Mouse (Mus musculus) neural tube, embryonic 11.5 days (tissue): ENCODE data around the gene Zdhhc11. TPM values are rescaled to one million over a fixed set of nuclear protein-coding genes. Genes with fewer than 3 reads are reported as not detected.

Experiments used
- ATAC-seq: fragments of 200-750 bp; cut with Nextera tagmentation; 2 replicates; pipeline ENCODE4 v1.8.0; 2017; ENCODE audit warnings: moderate number of reproducible peaks, mild to moderate bottlenecking, moderate TSS enrichment, moderate library complexity; ENCODE audit not compliant: insufficient read depth, low FRiP score, low TSS enrichment
- DNase-seq: peaks from one replicate; pipeline ENCODE4 v3.0.0-alpha.2; 2015; ENCODE audit warnings: low spot score
- H3K27ac ChIP-seq: fragments of 300-500 bp; sonication (generic); 2 replicates; pipeline ENCODE4 v1.5.1; 2014; ENCODE audit warnings: low read depth, mild to moderate bottlenecking, low read length
- H3K27me3 ChIP-seq: fragments of 300-500 bp; sonication (generic); 2 replicates; pipeline ENCODE4 v1.6.1; 2014; ENCODE audit warnings: mild to moderate bottlenecking, low read length, mixed read lengths; ENCODE audit not compliant: control insufficient read depth, insufficient read depth
- H3K36me3 ChIP-seq: fragments of 300-500 bp; sonication (generic); 2 replicates; pipeline ENCODE4 v1.6.1; 2014; ENCODE audit warnings: mild to moderate bottlenecking, low read length, moderate library complexity, mixed read lengths; ENCODE audit not compliant: control insufficient read depth, insufficient read depth
- H3K4me1 ChIP-seq: fragments of 300-500 bp; sonication (generic); 2 replicates; pipeline ENCODE4 v1.6.1; 2014; ENCODE audit warnings: low read length, mixed read lengths; ENCODE audit not compliant: control insufficient read depth, insufficient read depth
- H3K4me2 ChIP-seq: fragments of 300-500 bp; sonication (generic); 2 replicates; pipeline ENCODE4 v1.6.1; 2014; ENCODE audit warnings: low read depth, mild to moderate bottlenecking, moderate library complexity
- H3K4me3 ChIP-seq: fragments of 300-500 bp; sonication (generic); 2 replicates; pipeline ENCODE4 v1.5.1; 2014; ENCODE audit warnings: low read depth, low read length
- H3K9ac ChIP-seq: fragments of 300-500 bp; sonication (generic); 2 replicates; pipeline ENCODE4 v1.6.1; 2014; ENCODE audit warnings: mild to moderate bottlenecking, low read length
- H3K9me3 ChIP-seq: fragments of 300-500 bp; sonication (generic); 2 replicates; pipeline ENCODE4 v1.6.1; 2016; ENCODE audit warnings: low read length; ENCODE audit not compliant: control insufficient read depth
- WGBS: fragments of 180-500 bp; shearing (Covaris S2); extraction: QIAGEN DNeasy Blood & Tissue Kit; methylation state at CpG from one replicate; pipeline ENCODE4 v1.1.7; 2014; 5-methylcytosine and 5-hydroxymethylcytosine counted together
- polyA plus RNA-seq: library from polyadenylated mRNA; unstranded; fragments of >200 nt; fragmentation: Nextera tagmentation; extraction: Ambion mirVana; gene quantifications from 2 replicates; pipeline ENCODE4 v1.2.1, GENCODE M21; 2014

The Zdhhc11 gene
- polyA plus RNA-seq: not detected in 2 replicates

GRCm38 (mm10) chr13:73963551-73963950 lies at the start of gene Zdhhc11:
TSS of gene Zdhhc11 (plus strand) at chr13:73963851.
- ATAC-seq: no peak
- Histone ChIP-seq H3K27me3 (no peaks in the 10 kb centered on the region), H3K36me3 (peaks cover 10% of the 10 kb centered on the region), H3K9ac (no peak within 1 kb of the TSS), H3K4me3 (no peak within 1 kb of the TSS), H3K9me3 (no peaks in the 10 kb centered on the region), H3K4me2 (no peak within 1 kb of the TSS), H3K4me1 (no peaks in the 10 kb centered on the region), H3K27ac (no peak within 1 kb of the TSS)
- no peak for DNase-seq
- 83% methylated on average over 5 of the region's 5 CpGs for WGBS

- Histone ChIP-seq H3K4me2 (no peak overlapping the region), H3K4me1 (no peaks in the 10 kb centered on the region), H3K4me3 (no peak overlapping the region), H3K36me3 (peaks cover 9% of the 10 kb centered on the region), H3K9me3 (no peaks in the 10 kb centered on the region), H3K27ac (no peak overlapping the region), H3K27me3 (no peaks in the 10 kb centered on the region), H3K9ac (no peak overlapping the region)
- WGBS: 90% methylated on average over 10 of the region's 10 CpGs
- ATAC-seq (no peak), DNase-seq (no peak)
Measured at GRCm38 (mm10) chr13:73932201-73932600, 31.4 kb upstream of the Zdhhc11 start.

- Histone ChIP-seq H3K9ac (peak overlapping the region; percentile 79), H3K27me3 (no peaks in the 10 kb centered on the region), H3K36me3 (peaks cover 4% of the 10 kb centered on the region), H3K4me3 (peak overlapping the region; percentile 80), H3K27ac (no peak overlapping the region), H3K9me3 (no peaks in the 10 kb centered on the region), H3K4me2 (peak overlapping the region; percentile 80), H3K4me1 (peaks cover 6% of the 10 kb centered on the region; the same call in 1 of the 2 replicates)
- WGBS: 18% methylated on average over 5 of the region's 5 CpGs
- no peak for DNase-seq
- ATAC-seq: peak; percentile 38
Measured at GRCm38 (mm10) chr13:73936938-73937320, 26.7 kb upstream of the Zdhhc11 start.

GRCm38 (mm10) chr13:73937321-73938176 lies 26.1 kb upstream of the Zdhhc11 start, which contains the start of the genes Trip13 and Brd9:
TSS of gene Trip13 (minus strand) at chr13:73937784.
TSS of gene Brd9 (plus strand) at chr13:73937811.
- peaks cover 5% of the 10 kb centered on the region; the same call in 1 of the 2 replicates for H3K36me3 ChIP-seq
- peak within 1 kb of the TSS; percentile 80 for H3K4me2 ChIP-seq
- ATAC-seq (peak; percentile 97), DNase-seq (peak; percentile 94)
- H3K4me1 ChIP-seq: peaks cover 6% of the 10 kb centered on the region; the same call in 1 of the 2 replicates
- H3K9me3 ChIP-seq: no peaks in the 10 kb centered on the region
- peak within 1 kb of the TSS; percentile 62; the same call in 1 of the 2 replicates for H3K27ac ChIP-seq
- peak within 1 kb of the TSS; percentile 80 for H3K4me3 ChIP-seq
- H3K27me3 ChIP-seq: no peaks in the 10 kb centered on the region
- peak within 1 kb of the TSS; percentile 79 for H3K9ac ChIP-seq
- WGBS: under 1% methylated on average over 69 of the region's 82 CpGs

- Histone ChIP-seq H3K4me3 (peak overlapping the region; percentile 80), H3K9ac (peak overlapping the region; percentile 79), H3K4me2 (peak overlapping the region; percentile 53), H3K36me3 (peaks cover 9% of the 10 kb centered on the region), H3K27me3 (no peaks in the 10 kb centered on the region), H3K27ac (0 out of 2 replicates have a peak overlapping the region, but pooled peaks have one; percentile 62), H3K9me3 (no peaks in the 10 kb centered on the region), H3K4me1 (peaks cover 6% of the 10 kb centered on the region; the same call in 1 of the 2 replicates)
- WGBS: 49% methylated on average over 13 of the region's 13 CpGs
- DNase-seq: no peak
- 0 out of 2 replicates have a peak, but pooled peaks have one; percentile 20 for ATAC-seq
Measured at GRCm38 (mm10) chr13:73938177-73938560, 25.5 kb upstream of the Zdhhc11 start.

- ATAC-seq (no peak), DNase-seq (no peak)
- Histone ChIP-seq H3K36me3 (peaks cover 9% of the 10 kb centered on the region), H3K4me3 (no peak overlapping the region), H3K9me3 (no peaks in the 10 kb centered on the region), H3K27me3 (no peaks in the 10 kb centered on the region), H3K9ac (no peak overlapping the region), H3K4me2 (no peak overlapping the region), H3K4me1 (peaks cover 6% of the 10 kb centered on the region; the same call in 1 of the 2 replicates), H3K27ac (no peak overlapping the region)
- 93% methylated on average over 5 of the region's 5 CpGs for WGBS
Measured at GRCm38 (mm10) chr13:73939101-73939500, 24.6 kb upstream of the Zdhhc11 start.

- Histone ChIP-seq H3K4me2 (no peak overlapping the region), H3K36me3 (peaks cover 20% of the 10 kb centered on the region), H3K9ac (no peak overlapping the region), H3K27ac (no peak overlapping the region), H3K4me3 (no peak overlapping the region), H3K9me3 (no peaks in the 10 kb centered on the region), H3K27me3 (no peaks in the 10 kb centered on the region), H3K4me1 (no peaks in the 10 kb centered on the region)
- DNase-seq: no peak
- 93% methylated on average over 9 of the region's 9 CpGs for WGBS
- ATAC-seq: no peak
Measured at GRCm38 (mm10) chr13:73944606-73945005, 19.0 kb upstream of the Zdhhc11 start.

- H3K4me2 ChIP-seq: no peak overlapping the region
- H3K9ac ChIP-seq: no peak overlapping the region
- H3K4me3 ChIP-seq: no peak overlapping the region
- H3K27ac ChIP-seq: no peak overlapping the region
- H3K36me3 ChIP-seq: peaks cover 13% of the 10 kb centered on the region
- H3K9me3 ChIP-seq: no peaks in the 10 kb centered on the region
- no peak for DNase-seq
- no peak for ATAC-seq
- no peaks in the 10 kb centered on the region for H3K27me3 ChIP-seq
- 95% methylated on average over 1 of the region's 1 CpGs for WGBS
- H3K4me1 ChIP-seq: no peaks in the 10 kb centered on the region
Measured at GRCm38 (mm10) chr13:73953551-73954130, 10.0 kb upstream of the Zdhhc11 start.
